In genomic region chrX:93700528-93701225, GRCm38 (mm10) we compare ENCODE assay signal across 8 mouse cellular contexts. TPM values are rescaled to one million over a fixed set of nuclear protein-coding genes. Genes with fewer than 3 reads are reported as not detected.
DNase-seq lines count a peak whose midpoint lies in the region; ATAC-seq and TF ChIP-seq lines count a peak whose summit lies in the region.

No protein-coding gene starts in this region.

- H3K4me3 ChIP-seq in MEL (ENCODE audit: control insufficient read depth in 1 of 2, insufficient read depth in 1 of 2, low read depth in 2 of 2, low read length in 2 of 2) = peak overlapping the region in 1 of 2 experiments; percentile 25; a peak in 3 of 4 replicates
- H3K4me3 ChIP-seq in bone marrow macrophage, adult 2 months (ENCODE audit: insufficient read depth, low read length) = no peak overlapping the region
- H3K4me3 ChIP-seq in heart, embryonic 12.5 days = no peak overlapping the region
- no peak overlapping the region for H3K4me3 ChIP-seq in lung, adult 2 months (replicated peaks; ENCODE audit: extremely low read depth, low read depth, low read length)

- peak; percentile 75 to 87 for TF ChIP-seq EP300 in MEL (IDR thresholded peaks at IDR 0.05; ENCODE audit: low read depth in 1 of 2, low read length in 2 of 2)

- no peak for TF ChIP-seq RAD21 in MEL (IDR thresholded peaks at IDR 0.05; ENCODE audit: low read depth, low read length)

- H3K27ac ChIP-seq in MEL (ENCODE audit: control insufficient read depth, low read depth, low read length) = peak overlapping the region; percentile 79
- H3K27ac ChIP-seq in bone marrow macrophage, adult 2 months (ENCODE audit: insufficient read depth, low read depth, low read length) = peak overlapping the region; percentile 14; the same call in 1 of the 2 replicates
- H3K27ac ChIP-seq in heart, embryonic 12.5 days (ENCODE audit: poor library complexity, severe bottlenecking) = 0 out of 2 replicates have a peak overlapping the region, but pooled peaks have one; percentile 16

- peak; percentile 66; the same call in 1 of the 2 replicates for ATAC-seq in heart, embryonic 12.5 days (ENCODE audit: insufficient number of reproducible peaks, low FRiP score)

- peaks cover 0 to 40% of the 10 kb centered on the region in 2 experiments; a peak in 2 of 4 replicates for H3K36me3 ChIP-seq in MEL (ENCODE audit: control insufficient read depth in 1 of 2, insufficient read depth in 2 of 2, low read length in 2 of 2)
- no peaks in the 10 kb centered on the region for H3K36me3 ChIP-seq in heart, embryonic 12.5 days

- DNase-seq in MEL (ENCODE audit: low read depth, low spot score) = peak; percentile 98
- peak; percentile 37 for DNase-seq in fibroblast of lung, adult 2 months (ENCODE audit: low read depth)
- peak; percentile 55 to 72 for DNase-seq in kidney, postnatal 4 days
- DNase-seq in lung, adult 2 months = peak; percentile 2
- DNase-seq in ovary, adult 18-20 months (ENCODE audit: low spot score) = peak; percentile 55
- peak; percentile 32 for DNase-seq in thymus, postnatal 25 days

- H3K4me2 ChIP-seq in heart, embryonic 12.5 days = peak overlapping the region; percentile 43

- H3K27me3 ChIP-seq in MEL (ENCODE audit: control insufficient read depth in 1 of 2, insufficient read depth in 2 of 2, low read length in 2 of 2) = no peaks in the 10 kb centered on the region
- H3K27me3 ChIP-seq in heart, embryonic 12.5 days (replicated peaks) = 0 out of 2 replicates have a peak, but pooled peaks cover 4% of the 10 kb centered on the region

- peak overlapping the region; percentile 43 for H3K9ac ChIP-seq in MEL (ENCODE audit: control insufficient read depth, low read depth, low read length, poor library complexity, severe bottlenecking)
- H3K9ac ChIP-seq in heart, embryonic 12.5 days = no peak overlapping the region

- no peaks in the 10 kb centered on the region for H3K9me3 ChIP-seq in MEL (replicated peaks; ENCODE audit: insufficient read depth, low read length)
- no peaks in the 10 kb centered on the region for H3K9me3 ChIP-seq in heart, embryonic 12.5 days (replicated peaks)

- peaks cover 14 to 19% of the 10 kb centered on the region in 2 experiments for H3K4me1 ChIP-seq in MEL (ENCODE audit: control insufficient read depth in 1 of 2, insufficient read depth in 2 of 2, low read length in 2 of 2)
- peaks cover 11% of the 10 kb centered on the region for H3K4me1 ChIP-seq in bone marrow macrophage, adult 2 months (ENCODE audit: control insufficient read depth, insufficient read depth, low read length)
- H3K4me1 ChIP-seq in heart, embryonic 12.5 days (replicated peaks) = peaks cover 3% of the 10 kb centered on the region; the same call in 1 of the 2 replicates
- H3K4me1 ChIP-seq in lung, adult 2 months (ENCODE audit: control insufficient read depth, insufficient read depth, low read length) = no peaks in the 10 kb centered on the region

- no peaks in the 10 kb centered on the region for H3K79me2 ChIP-seq in MEL (ENCODE audit: control insufficient read depth, insufficient read depth, low read length, poor library complexity)

- TF ChIP-seq CTCF in MEL (IDR thresholded peaks at IDR 0.05 in 2 of 3, conservative IDR thresholded peaks at IDR 0.05 in 1 of 3; ENCODE audit: control insufficient read depth in 1 of 3, insufficient read depth in 1 of 3, low read depth in 2 of 3, low read length in 3 of 3, poor library complexity in 1 of 3, severe bottlenecking in 1 of 3) = no peak
- no peak for TF ChIP-seq CTCF in bone marrow macrophage, adult 2 months (IDR thresholded peaks at IDR 0.05; ENCODE audit: low read depth, low read length)
- TF ChIP-seq CTCF in lung, adult 2 months (IDR thresholded peaks at IDR 0.05; ENCODE audit: insufficient read depth, low read length) = no peak

- 39% methylated on average over 8 of the region's 8 CpGs for WGBS in heart, embryonic 12.5 days
- WGBS in lung, adult 2 months = 43% methylated on average over 8 of the region's 8 CpGs

- peak in 1 of 2 experiments; percentile 21; a peak in 1 of 4 replicates for TF ChIP-seq POLR2A in MEL (IDR thresholded peaks at IDR 0.05; ENCODE audit: control insufficient read depth in 1 of 2, insufficient read depth in 1 of 2, low read depth in 1 of 2, low read length in 2 of 2, poor library complexity in 1 of 2)
- no peak for TF ChIP-seq POLR2A in bone marrow macrophage, adult 2 months (IDR thresholded peaks at IDR 0.05; ENCODE audit: borderline replicate concordance, low read depth, low read length)
- no peak for TF ChIP-seq POLR2A in lung, adult 2 months (IDR thresholded peaks at IDR 0.05; ENCODE audit: borderline replicate concordance, extremely low read depth, low read depth, low read length)

TF ChIP-seq in MEL, 35 proteins besides CTCF, POLR2A, EP300 and RAD21:
- TF ChIP-seq GABPA (IDR thresholded peaks at IDR 0.05; ENCODE audit: low read depth, low read length) (no peak), CHD2 (IDR thresholded peaks at IDR 0.05; ENCODE audit: low read length) (no peak), POLR2AphosphoS5 (IDR thresholded peaks at IDR 0.05; ENCODE audit: borderline replicate concordance, low read depth, low read length) (no peak), MAZ (IDR thresholded peaks at IDR 0.05; ENCODE audit: low read depth, low read length) (0 out of 2 replicates have a peak, but pooled peaks have one; percentile 33), NELFE (IDR thresholded peaks at IDR 0.05; ENCODE audit: low read depth, low read length) (no peak), SIN3A (IDR thresholded peaks at IDR 0.05; ENCODE audit: low read length) (peak; percentile 69), RCOR1 (IDR thresholded peaks at IDR 0.05; ENCODE audit: low read depth, low read length) (peak; percentile 85), ZKSCAN1 (IDR thresholded peaks at IDR 0.05; ENCODE audit: low read depth, low read length) (no peak), MXI1 (IDR thresholded peaks at IDR 0.05; ENCODE audit: low read depth, low read length) (no peak), E2F4 (IDR thresholded peaks at IDR 0.05; ENCODE audit: borderline replicate concordance, low read depth, low read length) (no peak), MEF2A (IDR thresholded peaks at IDR 0.05; ENCODE audit: extremely low read depth, insufficient replicate concordance, low read depth, low read length, poor library complexity, severe bottlenecking) (no peak), ZC3H11A (IDR thresholded peaks at IDR 0.05; ENCODE audit: low read depth, low read length) (no peak), USF2 (IDR thresholded peaks at IDR 0.05; ENCODE audit: borderline replicate concordance in 1 of 2, insufficient read depth in 1 of 2, low read depth in 1 of 2, low read length in 2 of 2) (no peak), USF1 (IDR thresholded peaks at IDR 0.05; ENCODE audit: low read depth, low read length) (no peak), CHD1 (IDR thresholded peaks at IDR 0.05; ENCODE audit: low read depth, low read length) (no peak), TAL1 (IDR thresholded peaks at IDR 0.05; ENCODE audit: low read length) (peak; percentile 72), TBP (IDR thresholded peaks at IDR 0.05; ENCODE audit: low read depth, low read length) (peak; percentile 40; the same call in 1 of the 2 replicates), KAT2A (conservative IDR thresholded peaks at IDR 0.05; ENCODE audit: low read depth, low read length) (no peak), ZMIZ1 (IDR thresholded peaks at IDR 0.05; ENCODE audit: low read depth, low read length) (no peak), SMC3 (IDR thresholded peaks at IDR 0.05; ENCODE audit: low read depth, low read length) (peak; percentile 1; the same call in 1 of the 2 replicates), MAFK (IDR thresholded peaks at IDR 0.05; ENCODE audit: borderline replicate concordance, low read depth, low read length) (no peak), BHLHE40 (IDR thresholded peaks at IDR 0.05; ENCODE audit: borderline replicate concordance, low read depth, low read length) (no peak), GATA1 (IDR thresholded peaks at IDR 0.05; ENCODE audit: low read depth, low read length) (peak; percentile 79), JUND (IDR thresholded peaks at IDR 0.05; ENCODE audit: low read depth, low read length) (no peak), NRF1 (IDR thresholded peaks at IDR 0.05; ENCODE audit: insufficient read depth, low read depth, low read length, poor library complexity, severe bottlenecking) (no peak), MYB (IDR thresholded peaks at IDR 0.05; ENCODE audit: low read depth, low read length) (no peak), POLR2AphosphoS2 (IDR thresholded peaks at IDR 0.05; ENCODE audit: low read length) (no peak), ZNF384 (IDR thresholded peaks at IDR 0.05; ENCODE audit: low read depth, low read length) (no peak), MAX (IDR thresholded peaks at IDR 0.05; ENCODE audit: low read length) (no peak), ETS1 (IDR thresholded peaks at IDR 0.05; ENCODE audit: low read depth, low read length) (peak; percentile 87), HCFC1 (IDR thresholded peaks at IDR 0.05; ENCODE audit: low read depth, low read length) (no peak), TCF12 (IDR thresholded peaks at IDR 0.05; ENCODE audit: low read depth, low read length) (peak; percentile 85), UBTF (IDR thresholded peaks at IDR 0.05; ENCODE audit: borderline replicate concordance, insufficient read depth, low read depth, low read length) (no peak), ELF1 (IDR thresholded peaks at IDR 0.05; ENCODE audit: low read depth, low read length) (0 out of 2 replicates have a peak, but pooled peaks have one; percentile 1), MYC (IDR thresholded peaks at IDR 0.05; ENCODE audit: low read depth, low read length) (peak; percentile 62)
TF ChIP-seq in MEL: peak in this region for 11.

RNA-seq across cellular contexts. Expression of gene Pcyt1b, which starts 46.0 kb away (rescaled TPM):
- 1.2 and 1.9 TPM in 2 replicates for total RNA-seq in MEL (2012; rRNA removed)
- 10 to 100 TPM in 1 of 2 experiments, not detected in 1; 10.4 TPM for polyA plus RNA-seq in MEL (2012; ENCODE audit: insufficient read depth in 1 of 2, insufficient read length in 2 of 2, low read depth in 1 of 2, low replicate concordance in 2 of 2, missing spikeins in 1 of 2)
- polyA plus RNA-seq in bone marrow macrophage, adult 2 months (2012; ENCODE audit: insufficient read depth, insufficient read length, missing spikeins) = 2.0 and 4.2 TPM in 2 replicates
- polyA plus RNA-seq in heart, embryonic 12.5 days (2016; fragmentation: Nextera tagmentation; extraction: Ambion mirVana) = 2.6 and 3.0 TPM in 2 replicates
- polyA plus RNA-seq in lung, adult 2 months (2012; rRNA removed) = 0.36 and 0.78 TPM in 2 replicates

Comparison
In these comparisons a context has a peak if more than half of its experiments do, and no peak if none do; other contexts are left out.
1. DNase-seq: peak in every context shown above with its lines; median percentile 98 in MEL; 64 in kidney, postnatal 4 days; 55 in ovary, adult 18-20 months; 37 in fibroblast of lung, adult 2 months; 32 in thymus, postnatal 25 days; 2 in lung, adult 2 months.
2. H3K27ac ChIP-seq: peak in every context shown above with its lines; median percentile 79 in MEL; 16 in heart, embryonic 12.5 days; 14 in bone marrow macrophage, adult 2 months.